Mouse (Mus musculus): Measurements from ENCODE around the gene Gtf3c1. TPM values are rescaled to one million over a fixed set of nuclear protein-coding genes. Genes with fewer than 3 reads are reported as not detected.

The Gtf3c1 gene
- polyA plus RNA-seq, 1 experiment from 2014 or later: 32.6 TPM

DNA sequence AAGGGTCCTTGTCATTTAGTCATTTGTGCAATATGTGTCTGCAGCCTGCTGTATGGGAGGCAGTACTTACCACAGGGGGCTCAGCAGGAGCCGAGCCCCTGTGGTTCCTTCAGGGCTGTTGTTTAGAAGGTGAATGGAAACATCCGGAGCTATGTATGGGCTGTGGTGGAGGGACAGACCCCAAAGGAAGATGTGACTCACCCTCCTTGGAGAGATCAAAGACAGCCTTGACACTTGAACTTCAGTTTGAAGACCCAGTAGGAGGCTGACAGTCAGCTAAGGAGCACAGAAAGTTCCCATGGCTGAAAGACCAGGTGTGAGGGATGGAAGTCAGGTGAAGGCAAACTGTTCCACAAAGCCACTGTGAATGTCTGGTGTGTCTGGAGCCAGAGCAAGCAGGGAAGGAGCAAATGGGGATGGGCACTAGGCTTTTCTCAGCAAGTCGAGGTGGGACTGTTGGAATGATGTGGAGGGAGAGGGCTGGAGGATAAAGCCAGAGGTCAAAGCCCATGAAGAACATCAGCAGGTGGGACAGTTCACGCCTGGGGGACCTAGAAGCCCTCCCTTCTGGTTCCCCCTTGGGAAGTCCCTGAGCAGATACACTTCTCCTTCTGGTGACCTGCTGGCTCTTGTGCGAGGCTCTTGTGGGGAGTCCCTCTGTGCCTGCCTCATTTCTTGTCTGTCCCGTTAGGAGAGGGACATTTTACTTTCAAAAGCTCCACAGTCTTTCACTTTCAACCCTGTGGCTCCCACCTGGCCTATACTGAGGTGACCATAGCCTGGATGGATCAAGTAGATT, 100.0 kb downstream of the Gtf3c1 start:
- H3K36me3 ChIP-seq (ENCODE audit: poor library complexity, severe bottlenecking): no peaks in the 10 kb centered on the region
- no peak overlapping the region for H3K27ac ChIP-seq
- 64% methylated on average over 6 of the region's 6 CpGs for WGBS
- H3K9me3 ChIP-seq (replicated peaks): no peaks in the 10 kb centered on the region
- H3K9ac ChIP-seq: no peak overlapping the region
- no peak for ATAC-seq
- H3K4me1 ChIP-seq: no peaks in the 10 kb centered on the region
- no peaks in the 10 kb centered on the region for H3K27me3 ChIP-seq
- H3K4me3 ChIP-seq: no peak overlapping the region
- H3K4me2 ChIP-seq: no peak overlapping the region

DNA sequence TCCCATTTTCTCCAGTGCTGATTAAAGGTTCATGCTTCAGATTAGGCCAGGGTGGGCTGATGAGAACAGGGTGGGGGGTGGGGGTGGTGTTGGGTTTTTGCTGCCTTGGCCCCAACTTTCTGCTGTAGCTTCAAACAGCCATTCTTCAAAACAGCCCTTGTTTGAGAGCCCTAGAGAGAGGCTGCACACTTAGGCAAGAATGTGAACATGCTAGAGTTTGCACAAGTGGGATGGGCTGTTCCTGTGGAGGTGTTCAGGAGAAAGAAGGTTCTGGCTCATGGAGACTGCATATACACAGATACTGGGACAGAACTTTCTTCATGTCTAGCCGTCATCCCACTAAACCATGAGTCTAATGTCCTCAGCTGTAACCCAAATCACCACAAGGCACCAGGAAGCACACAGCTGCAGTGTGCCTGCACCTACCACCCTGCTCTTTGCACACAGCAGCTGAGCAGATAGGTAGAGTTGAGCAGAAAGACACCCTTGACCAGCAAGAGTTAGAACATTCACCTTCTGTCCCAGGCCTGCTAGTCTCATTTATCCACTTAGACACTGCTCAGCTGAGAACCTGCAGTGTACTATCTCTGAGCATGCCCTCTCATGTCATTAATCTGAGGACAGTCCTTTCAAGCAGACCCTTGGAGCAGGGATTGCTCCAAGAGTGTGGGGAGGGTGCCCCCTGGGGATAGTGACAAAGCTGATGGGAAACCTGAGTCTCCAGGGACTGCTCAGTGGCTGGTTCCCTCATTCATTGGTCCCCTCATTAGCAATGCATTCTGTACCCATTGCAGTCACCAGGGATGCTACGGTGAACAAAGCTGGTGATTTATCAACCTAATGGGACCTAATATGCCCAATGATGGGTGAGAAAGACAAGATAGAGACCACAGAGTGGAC, 101.1 kb downstream of the Gtf3c1 start:
- Histone ChIP-seq H3K4me3 (no peak overlapping the region), H3K4me1 (no peaks in the 10 kb centered on the region), H3K9ac (no peak overlapping the region), H3K4me2 (no peak overlapping the region), H3K27ac (no peak overlapping the region), H3K27me3 (no peaks in the 10 kb centered on the region), H3K9me3 (replicated peaks) (no peaks in the 10 kb centered on the region), H3K36me3 (ENCODE audit: poor library complexity, severe bottlenecking) (no peaks in the 10 kb centered on the region)
- 71% methylated on average over 2 of the region's 2 CpGs for whole genome bisulfite sequencing
- no peak for ATAC-seq

- Histone ChIP-seq H3K4me1 (no peaks in the 10 kb centered on the region), H3K36me3 (ENCODE audit: poor library complexity, severe bottlenecking) (no peaks in the 10 kb centered on the region), H3K9ac (no peak overlapping the region), H3K27me3 (no peaks in the 10 kb centered on the region), H3K4me3 (no peak overlapping the region), H3K27ac (no peak overlapping the region), H3K4me2 (no peak overlapping the region), H3K9me3 (replicated peaks) (no peaks in the 10 kb centered on the region)
- WGBS: 74% methylated on average over 4 of the region's 4 CpGs
- no peak for ATAC-seq
Observed at GRCm38 (mm10) chr7:125605725-125606139, 101.8 kb downstream of the Gtf3c1 start.

DNA sequence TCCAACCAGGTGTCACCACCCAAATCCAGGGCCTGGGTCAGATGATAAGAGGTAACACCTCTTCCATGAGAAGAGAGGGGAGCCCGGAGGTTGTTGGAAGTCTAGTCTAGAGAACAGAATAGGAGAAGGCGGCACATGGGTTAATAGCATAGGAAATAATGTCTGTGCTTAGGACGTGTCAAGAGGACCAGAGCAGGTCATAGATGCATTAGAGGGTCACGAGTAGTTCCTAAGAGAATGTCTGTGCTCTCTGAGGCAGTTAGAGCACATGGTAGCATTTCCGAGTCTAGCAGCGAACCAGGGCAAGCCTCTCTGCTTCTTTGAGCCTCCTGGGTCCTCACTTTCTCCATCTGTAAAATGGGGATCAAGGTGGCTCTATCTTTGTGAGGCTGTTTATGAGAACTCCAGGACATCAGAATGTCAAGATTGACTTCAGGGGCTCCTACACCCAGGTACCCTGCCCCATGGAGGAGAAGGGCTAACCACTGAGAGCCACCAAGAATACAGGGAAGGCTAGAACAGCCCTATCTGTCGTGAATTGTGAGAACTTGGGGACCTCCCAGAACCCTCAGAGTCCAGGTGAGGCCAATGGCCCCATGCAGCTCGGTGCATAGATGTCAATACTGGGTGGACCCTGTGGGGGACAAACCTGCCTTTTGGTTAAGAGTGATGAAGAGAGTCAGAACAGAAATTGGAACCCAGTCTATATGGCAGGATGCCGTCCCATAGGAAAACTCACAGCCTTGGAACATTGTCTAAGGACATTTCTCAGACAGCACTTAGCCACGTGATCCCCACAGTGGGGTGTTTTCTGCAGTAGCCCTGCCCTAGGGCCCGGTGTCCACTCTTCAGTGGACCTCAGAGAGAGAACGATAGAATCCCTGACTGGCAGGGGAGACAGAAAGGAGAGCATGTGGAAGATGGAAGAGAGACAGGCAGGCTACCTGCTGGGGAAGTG, 102.9 kb downstream of the Gtf3c1 start:
- H3K27ac ChIP-seq: no peak overlapping the region
- H3K9ac ChIP-seq: no peak overlapping the region
- no peak for ATAC-seq
- H3K4me2 ChIP-seq: no peak overlapping the region
- no peaks in the 10 kb centered on the region for H3K36me3 ChIP-seq (ENCODE audit: poor library complexity, severe bottlenecking)
- H3K27me3 ChIP-seq: no peaks in the 10 kb centered on the region
- H3K4me3 ChIP-seq: no peak overlapping the region
- H3K9me3 ChIP-seq (replicated peaks): no peaks in the 10 kb centered on the region
- H3K4me1 ChIP-seq: no peaks in the 10 kb centered on the region
- WGBS: 84% methylated on average over 12 of the region's 12 CpGs

- no peaks in the 10 kb centered on the region for H3K4me1 ChIP-seq
- no peak within 1 kb of the TSS for H3K27ac ChIP-seq
- H3K9ac ChIP-seq: no peak within 1 kb of the TSS
- no peaks in the 10 kb centered on the region for H3K9me3 ChIP-seq (replicated peaks)
- no peak for ATAC-seq
- H3K4me2 ChIP-seq: no peak within 1 kb of the TSS
- H3K27me3 ChIP-seq: no peaks in the 10 kb centered on the region
- 80% methylated on average over 11 of the region's 11 CpGs for WGBS
- H3K4me3 ChIP-seq: no peak within 1 kb of the TSS
- no peaks in the 10 kb centered on the region for H3K36me3 ChIP-seq (ENCODE audit: poor library complexity, severe bottlenecking)
Observed at GRCm38 (mm10) chr7:125603185-125603631, 104.4 kb downstream of the Gtf3c1 start, which contains the start of gene Il21r. Gene Il21r, plus strand, starts transcription at chr7:125603429.

GRCm38 (mm10) chr7:125601821-125602448, 105.6 kb downstream of the Gtf3c1 start:
- ATAC-seq: no peak
- H3K4me1 ChIP-seq: no peaks in the 10 kb centered on the region
- no peaks in the 10 kb centered on the region for H3K9me3 ChIP-seq (replicated peaks)
- 80% methylated on average over 11 of the region's 11 CpGs for WGBS
- H3K4me2 ChIP-seq: no peak overlapping the region
- no peak overlapping the region for H3K27ac ChIP-seq
- H3K36me3 ChIP-seq (ENCODE audit: poor library complexity, severe bottlenecking): no peaks in the 10 kb centered on the region
- no peak overlapping the region for H3K9ac ChIP-seq
- no peaks in the 10 kb centered on the region for H3K27me3 ChIP-seq
- no peak overlapping the region for H3K4me3 ChIP-seq

DNA sequence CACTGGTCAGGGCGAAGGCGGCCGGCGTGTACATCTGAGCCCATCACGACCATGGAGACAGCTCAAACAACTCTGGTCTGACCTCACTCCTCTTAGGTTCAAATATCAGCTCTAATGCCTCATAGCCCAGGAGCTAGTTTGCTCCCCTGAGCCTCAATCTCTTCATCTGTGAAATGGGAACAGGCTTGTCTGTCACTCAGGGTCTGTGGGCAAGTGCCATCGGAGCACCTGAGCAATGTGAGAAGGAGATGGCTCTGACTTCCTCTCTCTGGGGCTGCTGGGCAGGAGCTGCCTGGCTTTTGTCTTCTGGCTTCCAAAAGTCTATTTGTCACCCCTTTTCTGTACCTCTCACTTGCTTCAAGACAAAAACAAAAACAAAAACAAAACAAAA, 106.3 kb downstream of the Gtf3c1 start:
- Histone ChIP-seq H3K27me3 (no peaks in the 10 kb centered on the region), H3K9ac (no peak overlapping the region), H3K4me2 (no peak overlapping the region), H3K27ac (no peak overlapping the region), H3K9me3 (replicated peaks) (no peaks in the 10 kb centered on the region), H3K4me3 (no peak overlapping the region), H3K36me3 (ENCODE audit: poor library complexity, severe bottlenecking) (no peaks in the 10 kb centered on the region), H3K4me1 (no peaks in the 10 kb centered on the region)
- WGBS: 88% methylated on average over 6 of the region's 6 CpGs
- ATAC-seq: no peak

DNA sequence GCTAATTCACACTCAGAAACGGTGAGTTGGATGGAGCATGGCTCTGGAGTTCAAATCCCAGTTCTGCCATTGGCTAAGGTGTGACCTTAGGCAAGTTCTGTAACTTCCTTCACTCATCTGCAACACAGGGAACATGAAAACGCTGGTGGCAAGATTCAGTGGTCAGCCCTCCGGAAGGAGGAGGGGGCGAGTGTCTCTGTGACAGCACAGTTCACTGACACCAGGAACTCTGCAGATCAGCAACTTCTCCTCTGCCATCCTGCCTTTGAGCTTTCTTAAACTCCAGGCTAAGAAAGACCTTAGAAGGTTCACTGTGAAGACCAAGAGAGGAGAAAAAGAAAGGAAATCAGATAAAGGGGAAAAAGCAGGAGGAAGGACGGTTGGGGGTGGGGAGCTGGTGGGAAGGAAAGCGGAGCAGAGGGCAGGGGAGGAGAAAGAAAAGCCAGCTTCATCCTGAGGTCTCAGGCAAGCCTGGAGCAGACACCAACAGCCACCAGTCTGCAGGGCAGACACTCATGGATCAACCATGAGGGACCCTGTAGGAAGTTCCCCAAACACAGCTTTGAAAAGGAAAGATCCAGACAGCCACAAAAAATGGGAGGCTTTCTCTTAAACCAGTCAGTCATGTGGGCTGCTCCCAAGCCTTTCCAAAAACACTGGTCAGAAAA, 106.8 kb downstream of the Gtf3c1 start:
- no peak overlapping the region for H3K27ac ChIP-seq
- H3K9ac ChIP-seq: no peak overlapping the region
- H3K27me3 ChIP-seq: no peaks in the 10 kb centered on the region
- no peaks in the 10 kb centered on the region for H3K36me3 ChIP-seq (ENCODE audit: poor library complexity, severe bottlenecking)
- WGBS: 51% methylated on average over 6 of the region's 6 CpGs
- no peak for ATAC-seq
- H3K4me2 ChIP-seq: no peak overlapping the region
- H3K4me1 ChIP-seq: no peaks in the 10 kb centered on the region
- H3K9me3 ChIP-seq (replicated peaks): no peaks in the 10 kb centered on the region
- no peak overlapping the region for H3K4me3 ChIP-seq

- Histone ChIP-seq H3K4me3 (no peak overlapping the region), H3K27ac (no peak overlapping the region), H3K36me3 (ENCODE audit: poor library complexity, severe bottlenecking) (no peaks in the 10 kb centered on the region), H3K4me1 (no peaks in the 10 kb centered on the region), H3K4me2 (no peak overlapping the region), H3K27me3 (no peaks in the 10 kb centered on the region), H3K9me3 (replicated peaks) (no peaks in the 10 kb centered on the region), H3K9ac (no peak overlapping the region)
- WGBS: 75% methylated on average over 10 of the region's 10 CpGs
- ATAC-seq: no peak
Observed at GRCm38 (mm10) chr7:125600136-125600535, 107.4 kb downstream of the Gtf3c1 start.

GRCm38 (mm10) chr7:125599373-125599973, 108.1 kb downstream of the Gtf3c1 start:
- WGBS: 67% methylated on average over 4 of the region's 4 CpGs
- no peaks in the 10 kb centered on the region for H3K9me3 ChIP-seq (replicated peaks)
- ATAC-seq: no peak

More at GRCm38 (mm10) chr7:125599373-125599973, 108.1 kb downstream of the Gtf3c1 start:
- Histone ChIP-seq H3K36me3 (ENCODE audit: poor library complexity, severe bottlenecking) (no peaks in the 10 kb centered on the region), H3K27me3 (no peaks in the 10 kb centered on the region), H3K27ac (no peak overlapping the region), H3K4me2 (no peak overlapping the region), H3K4me3 (no peak overlapping the region), H3K9ac (no peak overlapping the region), H3K4me1 (no peaks in the 10 kb centered on the region)

All from forebrain, embryonic 13.5 days (tissue).